Mouse (Mus musculus): ENCODE results near the gene Cdc42bpg. TPM values are rescaled to one million over a fixed set of nuclear protein-coding genes. Genes with fewer than 3 reads are reported as not detected.
"Not testable (repeated sequence)": the region's sequence is repeated elsewhere in the genome, so short reads cannot be mapped to it uniquely, and the experiment has no call there.

The Cdc42bpg gene
- polyA plus RNA-seq, 1 experiment from 2014 or later, result 0.22 TPM

DNA sequence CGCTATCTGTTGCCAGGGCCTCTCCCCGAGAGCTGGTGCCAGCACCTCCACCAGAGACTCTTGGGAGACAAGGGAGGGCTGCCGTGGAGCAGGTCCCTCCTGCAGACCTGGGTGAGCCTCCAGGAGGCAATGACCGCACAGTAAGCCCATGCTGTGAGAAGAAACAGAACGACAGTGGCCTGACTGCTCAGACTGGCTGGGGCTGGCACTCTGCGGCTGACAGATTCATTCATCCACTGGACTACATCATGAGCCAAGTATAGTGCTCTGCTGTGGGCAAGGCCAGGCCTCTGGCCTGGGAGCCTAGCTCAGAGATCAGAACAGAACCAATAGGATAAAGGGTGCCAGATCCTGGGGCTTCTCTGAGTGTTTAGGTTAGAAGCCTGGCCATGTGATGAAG is 2.4 kb upstream of the Cdc42bpg start:
- H3K4me1 ChIP-seq, result peaks cover 11% of the 10 kb centered on the region
- 87% methylated on average over 6 of the region's 6 CpGs for WGBS
- H3K4me3 ChIP-seq, result no peak overlapping the region
- H3K9me3 ChIP-seq (replicated peaks), result no peaks in the 10 kb centered on the region
- H3K27ac ChIP-seq, result no peak overlapping the region
- ATAC-seq, result no peak
- H3K9ac ChIP-seq, result no peak overlapping the region
- H3K4me2 ChIP-seq, result no peak overlapping the region
- no peaks in the 10 kb centered on the region for H3K27me3 ChIP-seq
- peaks cover 22% of the 10 kb centered on the region for H3K36me3 ChIP-seq (ENCODE audit: poor library complexity, severe bottlenecking)

DNA sequence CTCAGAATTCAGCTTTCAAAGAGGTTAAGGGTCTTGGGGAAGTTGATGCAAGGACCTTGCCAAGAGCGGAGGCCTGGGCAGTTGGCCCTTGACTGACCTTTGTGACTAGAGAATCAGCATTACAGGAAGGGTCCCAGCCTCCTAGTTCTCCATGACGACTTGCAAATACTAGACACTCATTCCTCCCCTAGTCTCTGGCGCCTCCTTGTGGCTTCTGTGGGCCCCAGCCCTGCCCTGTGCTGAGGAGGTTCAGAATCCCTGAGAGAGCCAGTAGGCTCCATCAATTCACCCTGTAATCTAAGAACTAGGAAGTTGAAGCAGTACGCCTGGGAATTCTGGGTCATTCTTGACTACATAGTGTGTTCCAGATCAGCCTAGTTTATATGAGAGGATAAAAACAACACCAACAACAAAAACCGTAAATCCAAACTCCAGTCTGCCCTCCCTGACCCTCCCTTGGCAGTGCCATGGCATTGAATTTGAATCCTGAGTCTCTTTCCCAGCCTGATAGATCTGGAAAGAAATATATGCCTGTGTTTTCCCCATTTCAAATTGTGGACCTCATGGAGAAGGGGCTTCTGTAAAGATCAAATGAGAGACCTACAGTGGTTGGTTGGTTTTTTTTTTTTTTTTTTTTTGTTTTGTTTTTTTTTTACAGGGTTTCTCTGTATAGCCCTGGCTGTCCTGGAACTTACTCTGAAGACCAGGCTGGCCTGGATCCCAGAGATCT is 1.3 kb upstream of the Cdc42bpg start:
- peak; percentile 57; the same call in 1 of the 2 replicates for ATAC-seq
- Histone ChIP-seq H3K9me3 (replicated peaks) (no peaks in the 10 kb centered on the region), H3K9ac (no peak overlapping the region), H3K4me1 (peaks cover 11% of the 10 kb centered on the region), H3K4me2 (no peak overlapping the region), H3K36me3 (ENCODE audit: poor library complexity, severe bottlenecking) (peaks cover 11% of the 10 kb centered on the region), H3K4me3 (no peak overlapping the region), H3K27me3 (no peaks in the 10 kb centered on the region), H3K27ac (no peak overlapping the region)
- WGBS, result 28% methylated on average over 5 of the region's 5 CpGs

DNA sequence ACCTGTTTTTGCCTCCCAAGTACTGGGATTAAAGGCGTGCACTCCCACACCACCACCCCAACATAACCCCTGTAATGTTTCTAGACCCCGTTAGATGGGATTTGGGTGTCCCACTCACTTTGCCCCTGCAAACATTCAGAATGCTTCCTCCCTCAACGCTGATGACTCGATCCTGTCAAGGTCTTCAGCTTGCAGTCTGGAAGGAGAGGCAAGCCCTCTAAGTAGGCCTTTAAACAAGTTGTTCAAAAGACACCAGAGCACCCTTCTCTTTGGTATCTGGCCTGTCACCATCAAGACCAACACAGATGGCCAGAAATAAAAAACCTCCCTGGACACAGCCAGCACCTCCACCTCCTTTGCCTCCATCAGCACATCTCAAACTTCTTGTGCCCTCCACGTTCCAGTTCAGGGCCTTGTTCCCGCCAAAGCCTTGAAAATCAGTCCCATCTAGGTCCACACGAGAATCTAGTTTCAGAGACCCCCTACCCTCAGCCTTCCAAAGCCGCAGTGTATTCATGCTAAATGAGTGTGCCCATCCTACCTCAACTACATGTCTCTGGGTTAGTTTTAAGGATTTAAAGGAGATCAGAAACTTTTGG is 640 bp upstream of the Cdc42bpg start:
- no peak for ATAC-seq
- WGBS, result 62% methylated on average over 8 of the region's 8 CpGs
- no peaks in the 10 kb centered on the region for H3K27me3 ChIP-seq
- H3K36me3 ChIP-seq (ENCODE audit: poor library complexity, severe bottlenecking), result peaks cover 4% of the 10 kb centered on the region; the same call in 1 of the 2 replicates
- H3K4me3 ChIP-seq, result peak overlapping the region; percentile 56
- H3K9me3 ChIP-seq (replicated peaks), result no peaks in the 10 kb centered on the region
- no peak overlapping the region for H3K27ac ChIP-seq
- peak overlapping the region; percentile 71 for H3K4me2 ChIP-seq
- H3K9ac ChIP-seq, result peak overlapping the region; percentile 69; the same call in 1 of the 2 replicates
- H3K4me1 ChIP-seq, result peaks cover 11% of the 10 kb centered on the region

DNA sequence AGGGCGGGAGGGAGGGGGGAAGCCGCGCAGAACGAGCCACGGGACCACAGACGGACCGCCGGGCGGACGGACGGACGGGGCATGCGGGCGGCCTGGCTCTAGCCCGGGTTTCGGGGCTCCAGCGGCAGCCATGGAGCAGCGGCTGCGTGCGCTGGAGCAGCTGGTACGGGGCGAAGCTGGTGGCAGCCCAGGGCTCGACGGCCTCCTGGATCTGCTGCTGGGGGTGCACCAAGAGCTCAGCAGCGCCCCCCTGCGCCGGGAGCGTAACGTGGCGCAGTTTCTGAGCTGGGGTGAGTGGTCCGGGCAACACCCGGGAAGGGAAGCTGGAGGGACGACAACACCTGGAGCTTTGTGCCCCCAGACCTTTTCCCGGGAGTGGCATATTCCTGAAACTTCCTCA is 330 bp downstream of the Cdc42bpg start:
- Histone ChIP-seq H3K36me3 (ENCODE audit: poor library complexity, severe bottlenecking) (peaks cover 4% of the 10 kb centered on the region; the same call in 1 of the 2 replicates), H3K9ac (peak overlapping the region; percentile 69), H3K4me3 (peak overlapping the region; percentile 56), H3K27ac (no peak overlapping the region), H3K27me3 (no peaks in the 10 kb centered on the region), H3K4me1 (peaks cover 11% of the 10 kb centered on the region), H3K4me2 (peak overlapping the region; percentile 71), H3K9me3 (replicated peaks) (no peaks in the 10 kb centered on the region)
- WGBS, result 0% methylated on average over 31 of the region's 34 CpGs
- ATAC-seq, result peak; percentile 67

DNA sequence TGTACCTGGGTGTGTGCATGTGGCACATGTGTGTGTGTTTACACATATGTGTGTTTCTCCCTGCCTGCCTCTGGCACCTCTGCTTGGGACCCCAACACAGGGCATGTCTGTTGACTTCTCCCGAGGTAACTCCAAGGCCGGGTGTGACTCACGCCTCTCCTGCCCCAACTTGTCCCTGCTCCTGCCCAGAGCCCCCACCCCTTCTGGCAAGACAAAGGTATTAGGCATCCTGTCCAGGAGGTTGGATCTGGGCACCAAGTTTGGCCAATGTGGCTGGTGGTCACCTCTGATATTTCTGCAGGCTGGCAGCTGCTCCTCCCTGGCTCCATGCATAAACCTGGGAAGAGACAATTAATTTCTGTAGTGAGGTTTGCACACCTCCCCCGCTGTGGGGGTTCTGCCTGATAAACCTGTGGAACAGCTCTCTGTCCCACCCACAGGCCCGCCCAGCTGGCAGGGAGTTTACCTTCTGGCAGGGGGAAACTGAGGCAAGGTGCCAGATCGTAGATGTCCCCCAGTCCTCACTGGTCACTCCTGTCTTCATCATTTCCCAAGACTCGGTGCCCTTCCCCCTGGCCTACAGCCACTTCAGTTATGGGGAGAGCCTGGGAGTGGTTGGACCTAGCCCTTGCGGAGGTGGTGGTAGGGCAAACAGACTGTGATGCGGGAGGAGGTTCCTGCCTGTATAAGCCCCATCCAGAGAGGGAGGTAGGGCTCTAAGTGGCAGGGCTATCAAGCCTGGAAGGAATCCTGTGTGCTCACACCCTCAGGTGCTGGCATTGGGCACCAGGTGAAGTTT is 1.7 kb downstream of the Cdc42bpg start:
- no peak for ATAC-seq
- WGBS, result 87% methylated on average over 9 of the region's 9 CpGs
- no peak overlapping the region for H3K27ac ChIP-seq
- H3K4me1 ChIP-seq, result peaks cover 11% of the 10 kb centered on the region
- H3K27me3 ChIP-seq, result no peaks in the 10 kb centered on the region
- H3K36me3 ChIP-seq (ENCODE audit: poor library complexity, severe bottlenecking), result peaks cover 12% of the 10 kb centered on the region
- H3K4me3 ChIP-seq, result no peak overlapping the region
- H3K4me2 ChIP-seq, result no peak overlapping the region
- no peaks in the 10 kb centered on the region for H3K9me3 ChIP-seq (replicated peaks)
- H3K9ac ChIP-seq, result no peak overlapping the region

DNA sequence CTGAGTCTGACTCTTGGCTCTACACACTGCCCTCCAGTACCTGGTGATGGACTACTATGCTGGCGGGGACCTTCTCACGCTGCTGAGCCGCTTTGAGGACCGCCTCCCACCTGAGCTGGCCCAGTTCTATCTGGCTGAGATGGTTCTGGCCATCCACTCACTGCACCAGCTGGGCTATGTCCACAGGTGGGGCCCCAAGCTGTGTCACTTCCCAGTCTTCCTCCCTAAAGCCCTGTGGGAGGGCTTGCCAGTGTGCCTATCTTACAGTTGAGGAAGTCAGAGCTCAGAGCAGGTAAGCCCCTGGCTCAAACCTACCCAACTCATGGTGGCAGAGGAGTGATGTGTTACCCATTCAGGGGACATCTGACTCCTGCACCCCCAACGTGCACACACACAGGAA is 3.9 kb downstream of the Cdc42bpg start:
- Histone ChIP-seq H3K9ac (no peak overlapping the region), H3K9me3 (replicated peaks) (no peaks in the 10 kb centered on the region), H3K4me1 (peaks cover 11% of the 10 kb centered on the region), H3K4me3 (no peak overlapping the region), H3K36me3 (ENCODE audit: poor library complexity, severe bottlenecking) (peaks cover 21% of the 10 kb centered on the region), H3K27ac (no peak overlapping the region), H3K27me3 (no peaks in the 10 kb centered on the region), H3K4me2 (no peak overlapping the region)
- 89% methylated on average over 5 of the region's 5 CpGs for WGBS
- ATAC-seq, result no peak

DNA sequence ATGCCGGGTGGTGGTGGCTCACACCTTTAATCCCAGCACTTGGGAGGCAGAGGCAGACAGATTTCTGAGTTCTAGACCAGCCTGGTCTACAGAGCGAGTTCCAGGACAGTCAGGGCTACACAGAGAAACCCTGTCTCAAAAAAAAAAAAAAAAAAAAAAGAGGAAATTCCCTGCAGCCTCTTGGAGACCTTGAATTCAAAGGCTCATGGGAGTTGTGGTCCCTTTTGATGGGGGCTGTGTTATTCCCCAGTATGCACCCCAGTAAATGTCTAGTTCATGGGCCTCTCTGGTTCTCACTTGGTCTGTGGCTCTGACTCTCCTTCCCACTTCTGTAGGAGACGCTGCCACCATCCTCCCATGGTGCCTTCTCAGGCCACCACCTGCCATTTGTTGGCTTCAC is 5.5 kb downstream of the Cdc42bpg start:
- not testable (repeated sequence) for H3K4me1 ChIP-seq; H3K4me3 ChIP-seq; H3K4me2 ChIP-seq; H3K9me3 ChIP-seq (replicated peaks); H3K27ac ChIP-seq; H3K27me3 ChIP-seq; H3K9ac ChIP-seq; ATAC-seq
- peaks cover 33% of the 10 kb centered on the region for H3K36me3 ChIP-seq (ENCODE audit: poor library complexity, severe bottlenecking)
- 90% methylated on average over 3 of the region's 3 CpGs for WGBS

DNA sequence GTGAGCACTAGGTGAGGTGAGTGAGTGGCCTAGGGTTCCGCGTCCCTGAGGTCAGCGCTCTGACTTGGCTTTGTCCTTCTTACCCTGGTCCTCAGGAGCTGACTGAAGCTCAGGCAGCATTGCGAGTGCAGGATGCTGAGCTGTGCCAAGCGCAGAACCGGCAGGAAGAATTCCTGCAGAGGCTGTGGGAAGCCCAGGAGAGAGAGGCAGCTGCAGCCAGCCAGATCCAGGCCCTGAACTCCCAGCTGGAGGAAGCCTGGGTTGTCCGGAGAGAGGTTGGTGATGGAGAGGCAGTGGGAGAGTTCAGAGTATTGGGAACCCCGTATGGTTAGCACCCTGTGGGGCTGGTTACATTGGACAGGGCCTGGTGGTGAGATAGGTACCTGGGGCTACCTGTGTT is 7.5 kb downstream of the Cdc42bpg start:
- no peaks in the 10 kb centered on the region for H3K27me3 ChIP-seq
- H3K4me1 ChIP-seq, result no peaks in the 10 kb centered on the region
- 93% methylated on average over 8 of the region's 8 CpGs for WGBS
- no peak for ATAC-seq
- no peak overlapping the region for H3K9ac ChIP-seq
- peaks cover 46% of the 10 kb centered on the region for H3K36me3 ChIP-seq (ENCODE audit: poor library complexity, severe bottlenecking)
- no peak overlapping the region for H3K4me2 ChIP-seq
- no peaks in the 10 kb centered on the region for H3K9me3 ChIP-seq (replicated peaks)
- H3K4me3 ChIP-seq, result no peak overlapping the region
- no peak overlapping the region for H3K27ac ChIP-seq

DNA sequence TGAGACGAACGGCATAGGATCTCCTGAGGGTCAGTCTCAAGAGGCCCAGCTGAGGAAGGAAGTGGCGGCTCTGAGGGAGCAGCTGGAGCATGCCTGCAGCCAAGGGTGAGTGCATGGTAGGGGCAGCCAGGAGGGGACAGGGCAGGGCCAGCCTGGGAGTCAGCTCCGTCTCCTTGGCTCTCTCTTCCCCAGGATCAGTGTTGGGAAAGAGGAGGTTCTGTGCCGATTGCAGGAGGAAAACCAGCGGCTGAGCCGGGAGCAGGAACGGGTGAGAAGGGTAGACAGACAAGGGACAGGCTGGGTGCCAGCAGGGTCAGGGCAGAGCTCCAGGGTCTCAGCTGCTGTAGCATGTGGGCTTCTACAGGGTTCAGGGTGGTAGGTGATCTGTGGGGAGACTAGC is 8.3 kb downstream of the Cdc42bpg start:
- Histone ChIP-seq H3K36me3 (ENCODE audit: poor library complexity, severe bottlenecking) (peaks cover 46% of the 10 kb centered on the region), H3K9ac (no peak overlapping the region), H3K9me3 (replicated peaks) (no peaks in the 10 kb centered on the region), H3K4me2 (no peak overlapping the region), H3K4me1 (no peaks in the 10 kb centered on the region), H3K27me3 (no peaks in the 10 kb centered on the region), H3K27ac (no peak overlapping the region), H3K4me3 (no peak overlapping the region)
- ATAC-seq, result no peak
- 91% methylated on average over 8 of the region's 8 CpGs for WGBS

DNA sequence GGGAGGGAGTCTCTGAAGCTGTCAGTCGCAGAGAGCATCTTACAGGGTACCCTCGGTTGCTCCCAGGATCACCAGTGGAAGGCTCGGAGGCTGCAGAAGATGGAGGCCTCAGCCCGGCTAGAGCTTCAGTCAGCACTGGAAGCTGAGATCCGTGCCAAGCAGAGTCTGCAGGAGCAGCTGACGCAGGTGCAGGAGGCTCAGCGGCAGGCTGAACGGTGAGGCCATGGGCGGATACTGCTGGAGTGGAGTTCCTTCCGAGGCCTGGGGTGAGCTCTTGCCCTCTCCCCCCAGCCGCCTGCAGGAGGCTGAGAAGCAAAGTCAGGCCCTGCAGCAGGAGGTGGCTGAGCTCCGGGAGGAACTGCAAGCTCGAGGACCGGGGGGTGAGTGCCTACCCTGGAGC is 9.3 kb downstream of the Cdc42bpg start:
- no peak overlapping the region for H3K4me2 ChIP-seq
- no peak for ATAC-seq
- H3K27ac ChIP-seq, result no peak overlapping the region
- no peak overlapping the region for H3K9ac ChIP-seq
- H3K4me3 ChIP-seq, result no peak overlapping the region
- no peaks in the 10 kb centered on the region for H3K4me1 ChIP-seq
- 80% methylated on average over 14 of the region's 14 CpGs for WGBS
- no peaks in the 10 kb centered on the region for H3K27me3 ChIP-seq
- H3K36me3 ChIP-seq (ENCODE audit: poor library complexity, severe bottlenecking), result peaks cover 46% of the 10 kb centered on the region
- no peaks in the 10 kb centered on the region for H3K9me3 ChIP-seq (replicated peaks)

DNA sequence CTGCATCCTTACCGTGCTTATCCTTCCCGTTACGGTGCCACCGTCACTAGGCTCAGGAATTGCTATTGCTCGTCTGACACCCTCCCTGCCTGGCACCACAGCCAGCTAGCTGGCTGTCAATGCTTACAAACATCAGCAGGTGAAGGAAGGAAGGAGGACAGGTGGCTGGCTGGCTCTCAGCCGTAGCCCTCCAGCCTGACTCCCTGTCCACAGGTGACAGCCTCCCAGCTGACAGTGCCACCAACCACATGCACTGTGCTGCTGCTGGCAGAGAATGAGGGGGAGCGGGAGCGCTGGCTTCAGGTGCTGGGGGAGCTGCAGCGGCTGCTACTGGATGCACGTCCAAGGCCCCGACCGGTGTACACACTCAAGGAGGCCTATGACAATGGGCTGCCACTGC is 11.9 kb downstream of the Cdc42bpg start:
- no peaks in the 10 kb centered on the region for H3K27me3 ChIP-seq
- H3K9ac ChIP-seq, result no peak overlapping the region
- no peak overlapping the region for H3K4me2 ChIP-seq
- no peak overlapping the region for H3K4me3 ChIP-seq
- H3K27ac ChIP-seq, result no peak overlapping the region
- no peaks in the 10 kb centered on the region for H3K4me1 ChIP-seq
- H3K9me3 ChIP-seq (replicated peaks), result no peaks in the 10 kb centered on the region
- 87% methylated on average over 12 of the region's 12 CpGs for WGBS
- no peak for ATAC-seq
- peaks cover 38% of the 10 kb centered on the region; the same call in 1 of the 2 replicates for H3K36me3 ChIP-seq (ENCODE audit: poor library complexity, severe bottlenecking)

DNA sequence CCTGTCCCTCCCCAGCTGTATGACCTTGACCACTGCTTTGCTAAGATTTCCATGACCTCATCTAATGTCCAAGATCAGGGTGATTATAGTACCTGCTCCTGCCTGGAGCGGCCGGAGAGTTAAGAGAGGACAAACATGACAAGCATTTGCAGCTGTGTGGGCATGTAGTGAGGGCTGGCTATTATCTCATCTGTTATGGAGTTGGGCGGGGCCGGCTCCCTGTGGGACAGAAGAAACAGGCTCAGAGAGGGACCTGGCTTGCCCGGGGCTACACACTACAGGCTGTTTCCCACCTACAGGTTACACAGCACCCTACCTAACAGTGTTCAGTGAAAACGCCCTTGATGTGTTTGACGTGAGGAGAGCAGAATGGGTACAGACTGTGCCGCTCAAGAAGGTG is 15.1 kb downstream of the Cdc42bpg start:
- Histone ChIP-seq H3K9ac (no peak overlapping the region), H3K4me2 (no peak overlapping the region), H3K36me3 (ENCODE audit: poor library complexity, severe bottlenecking) (peaks cover 18% of the 10 kb centered on the region; the same call in 1 of the 2 replicates), H3K9me3 (replicated peaks) (no peaks in the 10 kb centered on the region), H3K4me1 (no peaks in the 10 kb centered on the region), H3K27ac (no peak overlapping the region), H3K27me3 (no peaks in the 10 kb centered on the region), H3K4me3 (no peak overlapping the region)
- ATAC-seq, result no peak
- 88% methylated on average over 8 of the region's 8 CpGs for WGBS
